Mouse (Mus musculus): Measurements from ENCODE around the gene Psap. TPM values are rescaled to one million over a fixed set of nuclear protein-coding genes. Genes with fewer than 3 reads are reported as not detected.

Gene Psap
- polyA plus RNA-seq, 1 experiment from 2014 or later, result 124 TPM

- 97% methylated on average over 12 of the region's 12 CpGs for WGBS
Measured at GRCm38 (mm10) chr10:60299636-60300035, 22.2 kb downstream of the Psap start.

DNA sequence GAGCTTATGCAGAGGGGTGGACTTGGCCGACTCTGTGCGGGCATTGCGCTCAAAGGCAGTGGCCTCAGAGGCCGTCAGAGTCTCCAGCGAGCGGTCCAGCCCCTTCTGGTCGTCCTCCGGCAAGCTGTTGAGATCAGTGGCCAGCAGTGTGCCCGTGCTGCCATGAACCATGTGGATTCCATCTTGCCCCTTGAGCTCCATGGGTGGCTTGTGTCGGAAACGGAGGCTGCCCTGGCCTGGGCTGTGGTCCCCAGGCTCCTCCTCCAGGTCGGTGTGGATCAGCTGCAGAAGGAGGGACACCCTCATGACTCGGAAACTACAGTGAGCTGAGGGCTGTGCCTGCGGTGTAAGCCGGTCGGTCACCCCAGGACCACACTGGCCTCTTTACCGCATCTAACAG is 26.0 kb downstream of the Psap start:
- no peak for ATAC-seq (ENCODE audit: low read depth)
- peaks cover 47% of the 10 kb centered on the region for H3K36me3 ChIP-seq (ENCODE audit: control insufficient read depth, insufficient read depth, low read length)
- WGBS, result 82% methylated on average over 17 of the region's 17 CpGs

More at GRCm38 (mm10) chr10:60299636-60300035, 22.2 kb downstream of the Psap start:
- H3K4me1 ChIP-seq (ENCODE audit: control insufficient read depth, insufficient read depth, low read length), result no peaks in the 10 kb centered on the region
- H3K4me2 ChIP-seq (ENCODE audit: low read depth, low read length), result no peak overlapping the region
- H3K9me3 ChIP-seq (ENCODE audit: control insufficient read depth, low read length), result no peaks in the 10 kb centered on the region
- no peaks in the 10 kb centered on the region for H3K27me3 ChIP-seq (replicated peaks; ENCODE audit: control insufficient read depth, insufficient read depth, low read length)
- H3K36me3 ChIP-seq (ENCODE audit: control insufficient read depth, insufficient read depth, low read length), result peaks cover 82% of the 10 kb centered on the region
- H3K9ac ChIP-seq (ENCODE audit: low read depth, low read length), result no peak overlapping the region
- DNase-seq (ENCODE audit: low spot score) (no peak), ATAC-seq (ENCODE audit: low read depth) (no peak)
- no peak overlapping the region for H3K4me3 ChIP-seq (ENCODE audit: low read depth, low read length)
- H3K27ac ChIP-seq (replicated peaks; ENCODE audit: low read depth, low read length), result no peak overlapping the region

DNA sequence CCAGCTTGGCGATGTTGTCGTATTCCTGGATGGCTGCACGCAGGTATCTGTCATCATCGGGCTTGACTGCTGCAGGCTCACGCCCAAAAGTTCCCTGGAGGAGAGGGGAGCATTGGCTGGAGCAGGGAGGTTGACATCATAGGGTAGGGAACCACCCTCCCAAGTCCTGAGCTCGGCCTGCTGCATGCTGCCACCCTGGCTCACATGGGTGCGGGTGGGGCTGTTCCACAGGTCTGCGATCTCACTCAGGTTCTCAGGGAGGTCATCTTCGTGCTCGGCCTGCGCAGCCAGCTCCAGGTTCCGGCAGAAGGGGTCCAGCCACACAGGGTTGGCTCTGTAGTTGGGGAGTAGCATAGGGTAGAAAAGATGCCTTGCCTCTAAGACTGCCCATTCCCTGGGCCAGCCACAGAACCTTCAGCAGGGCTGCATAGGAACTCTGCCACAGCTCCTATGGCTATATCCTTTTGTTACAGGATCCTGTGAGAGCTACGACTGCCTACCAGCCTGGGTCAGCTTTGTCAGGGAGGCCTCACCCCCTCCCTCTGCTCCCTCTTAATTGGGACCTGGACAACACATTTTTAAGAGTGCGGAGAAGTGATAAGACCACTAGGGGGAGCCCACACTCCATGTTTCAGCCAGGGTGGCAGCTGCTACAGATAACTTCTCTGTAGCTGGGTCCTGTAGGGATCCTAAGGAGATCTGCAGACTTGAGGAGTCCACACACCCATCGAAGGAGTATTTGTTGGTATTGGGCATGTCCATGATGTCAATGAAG is 27.6 kb downstream of the Psap start:
- Histone ChIP-seq H3K27me3 (replicated peaks; ENCODE audit: control insufficient read depth, insufficient read depth, low read length) (no peaks in the 10 kb centered on the region), H3K9ac (ENCODE audit: low read depth, low read length) (no peak overlapping the region), H3K36me3 (ENCODE audit: control insufficient read depth, insufficient read depth, low read length) (peaks cover 30% of the 10 kb centered on the region), H3K4me1 (ENCODE audit: control insufficient read depth, insufficient read depth, low read length) (no peaks in the 10 kb centered on the region), H3K9me3 (ENCODE audit: control insufficient read depth, low read length) (no peaks in the 10 kb centered on the region), H3K4me2 (ENCODE audit: low read depth, low read length) (no peak overlapping the region), H3K4me3 (ENCODE audit: low read depth, low read length) (no peak overlapping the region), H3K27ac (replicated peaks; ENCODE audit: low read depth, low read length) (no peak overlapping the region)
- ATAC-seq (ENCODE audit: low read depth) (peak; percentile 84), DNase-seq (ENCODE audit: low spot score) (peak; percentile 83)
- 65% methylated on average over 15 of the region's 15 CpGs for WGBS

More for the DNA sequence above, 26.0 kb downstream of the Psap start:
- H3K4me3 ChIP-seq (ENCODE audit: low read depth, low read length), result no peak overlapping the region
- no peak overlapping the region for H3K4me2 ChIP-seq (ENCODE audit: low read depth, low read length)
- no peak overlapping the region for H3K27ac ChIP-seq (replicated peaks; ENCODE audit: low read depth, low read length)
- no peak for DNase-seq (ENCODE audit: low spot score)
- H3K9me3 ChIP-seq (ENCODE audit: control insufficient read depth, low read length), result no peaks in the 10 kb centered on the region
- H3K4me1 ChIP-seq (ENCODE audit: control insufficient read depth, insufficient read depth, low read length), result no peaks in the 10 kb centered on the region
- H3K27me3 ChIP-seq (replicated peaks; ENCODE audit: control insufficient read depth, insufficient read depth, low read length), result no peaks in the 10 kb centered on the region
- H3K9ac ChIP-seq (ENCODE audit: low read depth, low read length), result no peak overlapping the region

DNA sequence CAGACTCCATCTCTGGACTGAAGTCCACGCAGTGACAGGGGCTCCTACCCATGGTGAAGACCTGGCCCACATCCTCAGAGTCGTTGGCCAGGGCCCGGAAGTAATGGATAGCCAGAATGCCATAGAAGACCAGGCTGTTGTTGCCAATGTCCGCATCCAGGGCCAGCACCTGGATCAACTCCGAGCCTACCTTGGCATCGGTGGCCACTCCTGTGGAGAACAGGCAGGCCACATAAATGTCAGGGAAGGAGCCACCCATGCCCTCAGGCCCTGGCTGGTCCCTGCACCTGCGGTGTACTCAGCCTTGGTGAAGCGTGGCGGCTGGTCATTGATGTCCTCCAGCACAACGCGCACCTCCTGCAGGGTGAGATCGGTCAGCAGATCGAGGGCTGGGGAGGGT is 33.2 kb downstream of the Psap start:
- no peaks in the 10 kb centered on the region for H3K36me3 ChIP-seq (ENCODE audit: control insufficient read depth, insufficient read depth, low read length)
- H3K9ac ChIP-seq (ENCODE audit: low read depth, low read length), result no peak overlapping the region
- no peak overlapping the region for H3K4me3 ChIP-seq (ENCODE audit: low read depth, low read length)
- H3K4me1 ChIP-seq (ENCODE audit: control insufficient read depth, insufficient read depth, low read length), result no peaks in the 10 kb centered on the region
- no peak overlapping the region for H3K4me2 ChIP-seq (ENCODE audit: low read depth, low read length)
- WGBS, result 88% methylated on average over 13 of the region's 13 CpGs
- no peaks in the 10 kb centered on the region for H3K27me3 ChIP-seq (replicated peaks; ENCODE audit: control insufficient read depth, insufficient read depth, low read length)
- H3K9me3 ChIP-seq (ENCODE audit: control insufficient read depth, low read length), result no peaks in the 10 kb centered on the region
- ATAC-seq (ENCODE audit: low read depth) (no peak), DNase-seq (ENCODE audit: low spot score) (no peak)
- no peak overlapping the region for H3K27ac ChIP-seq (replicated peaks; ENCODE audit: low read depth, low read length)

- Histone ChIP-seq H3K9me3 (ENCODE audit: control insufficient read depth, low read length) (no peaks in the 10 kb centered on the region), H3K9ac (ENCODE audit: low read depth, low read length) (no peak overlapping the region), H3K27ac (replicated peaks; ENCODE audit: low read depth, low read length) (no peak overlapping the region), H3K4me2 (ENCODE audit: low read depth, low read length) (no peak overlapping the region), H3K4me1 (ENCODE audit: control insufficient read depth, insufficient read depth, low read length) (no peaks in the 10 kb centered on the region), H3K27me3 (replicated peaks; ENCODE audit: control insufficient read depth, insufficient read depth, low read length) (no peaks in the 10 kb centered on the region), H3K36me3 (ENCODE audit: control insufficient read depth, insufficient read depth, low read length) (no peaks in the 10 kb centered on the region), H3K4me3 (ENCODE audit: low read depth, low read length) (no peak overlapping the region)
- WGBS, result 93% methylated on average over 5 of the region's 5 CpGs
- no peak for DNase-seq (ENCODE audit: low spot score)
- no peak for ATAC-seq (ENCODE audit: low read depth)
Measured at GRCm38 (mm10) chr10:60313606-60314005, 36.2 kb downstream of the Psap start.

DNA sequence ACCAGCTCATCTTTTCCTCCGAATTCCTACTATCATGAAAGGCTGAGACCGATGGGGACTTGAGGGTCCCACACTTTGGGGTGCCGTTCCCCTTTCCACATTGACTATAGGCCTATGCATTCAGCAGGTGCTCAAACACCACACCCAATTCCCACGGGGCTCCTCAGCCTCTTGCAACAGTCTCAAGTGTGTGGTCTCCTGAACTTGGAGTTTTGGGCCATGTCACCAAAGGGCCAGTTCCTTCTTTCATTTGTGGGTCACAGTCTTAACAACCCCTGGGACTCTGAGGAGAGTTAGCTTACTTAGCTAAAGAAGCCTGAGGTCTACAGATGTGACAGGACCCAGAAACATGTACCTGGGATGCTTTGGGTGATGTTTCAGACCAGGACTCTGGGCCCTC is 38.7 kb downstream of the Psap start:
- WGBS, result 93% methylated on average over 4 of the region's 4 CpGs
- no peak for DNase-seq (ENCODE audit: low spot score)
- H3K27ac ChIP-seq (replicated peaks; ENCODE audit: low read depth, low read length), result no peak overlapping the region
- H3K9me3 ChIP-seq (ENCODE audit: control insufficient read depth, low read length), result no peaks in the 10 kb centered on the region
- H3K9ac ChIP-seq (ENCODE audit: low read depth, low read length), result no peak overlapping the region
- no peak overlapping the region for H3K4me3 ChIP-seq (ENCODE audit: low read depth, low read length)
- no peaks in the 10 kb centered on the region for H3K27me3 ChIP-seq (replicated peaks; ENCODE audit: control insufficient read depth, insufficient read depth, low read length)
- no peaks in the 10 kb centered on the region for H3K4me1 ChIP-seq (ENCODE audit: control insufficient read depth, insufficient read depth, low read length)
- no peak for ATAC-seq (ENCODE audit: low read depth)
- H3K4me2 ChIP-seq (ENCODE audit: low read depth, low read length), result no peak overlapping the region
- no peaks in the 10 kb centered on the region for H3K36me3 ChIP-seq (ENCODE audit: control insufficient read depth, insufficient read depth, low read length)

GRCm38 (mm10) chr10:60328963-60329650 is 51.7 kb downstream of the Psap start:
- Histone ChIP-seq H3K27ac (replicated peaks; ENCODE audit: low read depth, low read length) (0 out of 2 replicates have a peak overlapping the region, but pooled peaks have one; percentile 16), H3K4me2 (ENCODE audit: low read depth, low read length) (no peak overlapping the region), H3K36me3 (ENCODE audit: control insufficient read depth, insufficient read depth, low read length) (no peaks in the 10 kb centered on the region), H3K4me3 (ENCODE audit: low read depth, low read length) (no peak overlapping the region), H3K4me1 (ENCODE audit: control insufficient read depth, insufficient read depth, low read length) (0 out of 2 replicates have a peak, but pooled peaks cover 7% of the 10 kb centered on the region), H3K9ac (ENCODE audit: low read depth, low read length) (no peak overlapping the region), H3K9me3 (ENCODE audit: control insufficient read depth, low read length) (no peaks in the 10 kb centered on the region), H3K27me3 (replicated peaks; ENCODE audit: control insufficient read depth, insufficient read depth, low read length) (no peaks in the 10 kb centered on the region)
- DNase-seq (ENCODE audit: low spot score), result peak; percentile 75
- 65% methylated on average over 11 of the region's 11 CpGs for WGBS
- ATAC-seq (ENCODE audit: low read depth), result peak; percentile 44; the same call in 1 of the 2 replicates

- no peaks in the 10 kb centered on the region for H3K9me3 ChIP-seq (ENCODE audit: control insufficient read depth, low read length)
- 86% methylated on average over 6 of the region's 7 CpGs for WGBS
- H3K36me3 ChIP-seq (ENCODE audit: control insufficient read depth, insufficient read depth, low read length), result no peaks in the 10 kb centered on the region
- DNase-seq (ENCODE audit: low spot score), result no peak
- H3K9ac ChIP-seq (ENCODE audit: low read depth, low read length), result no peak overlapping the region
- ATAC-seq (ENCODE audit: low read depth), result no peak
- no peaks in the 10 kb centered on the region for H3K27me3 ChIP-seq (replicated peaks; ENCODE audit: control insufficient read depth, insufficient read depth, low read length)
- H3K4me1 ChIP-seq (ENCODE audit: control insufficient read depth, insufficient read depth, low read length), result 0 out of 2 replicates have a peak, but pooled peaks cover 4% of the 10 kb centered on the region
- H3K4me2 ChIP-seq (ENCODE audit: low read depth, low read length), result no peak overlapping the region
- H3K27ac ChIP-seq (replicated peaks; ENCODE audit: low read depth, low read length), result no peak overlapping the region
- no peak overlapping the region for H3K4me3 ChIP-seq (ENCODE audit: low read depth, low read length)
Measured at GRCm38 (mm10) chr10:60334583-60334982, 57.2 kb downstream of the Psap start.
